Mouse (Mus musculus) adrenal gland, postnatal 25 days (tissue): ENCODE measurements around the gene Rad23a. TPM values are rescaled to one million over a fixed set of nuclear protein-coding genes. Genes with fewer than 3 reads are reported as not detected.

Source experiments
- DNase-seq: peaks from one replicate; pipeline ENCODE4 v3.0.0; 2021; ENCODE audit warnings: mixed read lengths
- microRNA-seq, 2 experiments: library from miRNA; unstranded; fragments of <30 nt; microRNA quantifications; one replicate each; pipeline ENCODE4 v1.2.0; 2021
- total RNA-seq: library from RNA; stranded (reverse); gene quantifications from 2 replicates; pipeline ENCODE4 v1.2.3, GENCODE M21; 2021

The Rad23a gene
- total RNA-seq, 1 experiment from 2014 or later = 120 TPM

DNA sequence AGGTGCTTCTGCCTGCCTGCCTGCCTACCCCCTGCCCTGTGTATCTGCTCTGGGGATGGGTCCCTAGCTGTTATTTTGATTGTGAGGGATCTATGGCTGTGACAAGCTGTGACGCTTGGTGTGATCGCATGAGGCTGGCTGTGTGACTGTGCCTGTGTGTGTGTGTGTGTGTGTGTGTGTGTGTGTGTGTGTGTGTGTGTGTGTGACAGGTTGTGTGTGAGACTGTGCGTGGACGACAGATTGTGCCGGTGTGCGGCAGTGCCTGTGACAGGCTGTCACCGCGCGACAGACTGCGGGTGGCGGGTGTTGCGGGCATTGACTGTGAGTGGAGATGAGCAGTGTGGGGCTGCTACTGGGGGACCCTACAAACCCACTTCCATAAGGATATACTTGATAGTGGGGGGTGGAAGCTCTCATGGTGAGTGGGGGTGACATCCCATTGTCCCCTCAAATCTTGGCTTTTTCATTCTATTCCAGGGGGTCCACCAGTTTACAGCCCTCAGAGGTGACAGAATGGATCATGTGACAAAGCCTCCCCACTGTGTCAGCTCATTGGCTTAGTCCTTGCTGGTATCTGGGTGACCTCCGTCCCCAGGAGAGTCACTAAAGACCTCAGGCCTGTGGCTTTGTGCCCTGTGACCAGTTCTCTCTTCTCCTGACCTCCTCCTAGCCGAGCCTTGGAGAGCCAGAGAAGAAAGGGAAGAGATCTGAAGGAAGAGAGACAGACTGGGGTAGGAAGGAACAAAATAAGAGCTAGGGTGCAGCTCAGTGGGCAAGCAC lies 52.8 kb downstream of the Rad23a start:
- no peak for DNase-seq

- no peak for DNase-seq
Observed at GRCm38 (mm10) chr8:84786801-84787467, 53.5 kb downstream of the Rad23a start.

GRCm38 (mm10) chr8:84785756-84786677 lies 54.4 kb downstream of the Rad23a start:
- peak; percentile 37 for DNase-seq

DNA sequence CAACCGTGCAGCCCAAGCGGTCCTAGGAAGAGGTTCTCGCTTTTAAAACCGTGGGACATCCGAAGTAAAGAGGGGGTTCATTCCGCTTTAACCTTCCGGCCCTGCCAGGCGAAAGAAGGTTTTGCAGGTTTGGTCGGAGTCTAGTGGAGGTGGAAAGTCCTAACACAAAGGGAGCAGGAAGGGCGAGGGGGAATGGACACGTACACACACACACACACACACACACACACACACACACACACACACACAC lies 55.0 kb downstream of the Rad23a start:
- DNase-seq = no peak

GRCm38 (mm10) chr8:84784681-84785505 lies 55.6 kb downstream of the Rad23a start:
- DNase-seq = no peak

Small RNA genes lying within 50 kb of the gene (microRNA-seq; reads per million reads assigned to microRNA genes)
- 1.8 to 3.4 reads per million in 2 experiments for gene Mir7069

Other genes with a start within 250 kb of the Rad23a start
- gene Ier2, start 177.8 kb downstream of the Rad23a start, total RNA-seq = 19.6 and 22.3 TPM in 2 replicates
- gene Trmt1, start 154.4 kb downstream of the Rad23a start, total RNA-seq = 75.1 and 83.9 TPM in 2 replicates
- gene Nacc1, start 152.8 kb downstream of the Rad23a start, total RNA-seq = 73.9 and 76.0 TPM in 2 replicates
- gene Lyl1, start 139.2 kb downstream of the Rad23a start, total RNA-seq = 3.1 and 3.8 TPM in 2 replicates
- not detected in 2 replicates for gene G430095P16Rik, start 117.7 kb downstream of the Rad23a start, total RNA-seq
- 87.7 and 111 TPM in 2 replicates for gene Nfix, start 40.3 kb downstream of the Rad23a start, total RNA-seq
- gene Dand5, start 17.8 kb downstream of the Rad23a start, total RNA-seq = 11.2 and 11.6 TPM in 2 replicates
- gene Gadd45gip1, start 9.1 kb downstream of the Rad23a start, total RNA-seq = 55.1 and 59.9 TPM in 2 replicates
- 489 and 566 TPM in 2 replicates for gene Calr, start 6.3 kb upstream of the Rad23a start, total RNA-seq
- gene Farsa, start 16.3 kb upstream of the Rad23a start, total RNA-seq = 62.3 and 67.2 TPM in 2 replicates
- 10.6 and 13.9 TPM in 2 replicates for gene Syce2, start 31.4 kb upstream of the Rad23a start, total RNA-seq
- 47.7 and 59.5 TPM in 2 replicates for gene Gcdh, start 53.3 kb upstream of the Rad23a start, total RNA-seq
- gene Klf1, start 61.3 kb upstream of the Rad23a start, total RNA-seq = 0.27 TPM in 1 of 2 replicates, not detected in the other
- gene Dnase2a, start 67.9 kb upstream of the Rad23a start, total RNA-seq = 13.6 and 14.6 TPM in 2 replicates
- 1.3 and 3.0 TPM in 2 replicates for gene Mast1, start 96.7 kb upstream of the Rad23a start, total RNA-seq
- not detected in 2 replicates for gene Rtbdn, start 106.3 kb upstream of the Rad23a start, total RNA-seq
- gene Gm49661, start 128.8 kb upstream of the Rad23a start, total RNA-seq = 4.4 TPM in 1 of 2 replicates, not detected in the other
- gene Prdx2, start 128.9 kb upstream of the Rad23a start, total RNA-seq = 496 and 624 TPM in 2 replicates
- gene Rnaseh2a, start 129.1 kb upstream of the Rad23a start, total RNA-seq = 101 and 159 TPM in 2 replicates
- 32.8 and 33.2 TPM in 2 replicates for gene Junb, start 138.1 kb upstream of the Rad23a start, total RNA-seq
- 7.7 and 10.8 TPM in 2 replicates for gene Hook2, start 149.9 kb upstream of the Rad23a start, total RNA-seq
- not detected in 2 replicates for gene Best2, start 173.9 kb upstream of the Rad23a start, total RNA-seq
- gene Asna1, start 184.6 kb upstream of the Rad23a start, total RNA-seq = 95.0 and 105 TPM in 2 replicates
- 152 and 164 TPM in 2 replicates for gene Trir, start 186.2 kb upstream of the Rad23a start, total RNA-seq
- 71.1 and 78.3 TPM in 2 replicates for gene Tnpo2, start 196.2 kb upstream of the Rad23a start, total RNA-seq
- gene Fbxw9, start 219.4 kb upstream of the Rad23a start, total RNA-seq = 17.7 and 21.7 TPM in 2 replicates
- gene Gm5741, start 227.3 kb upstream of the Rad23a start, total RNA-seq = not detected in 2 replicates
- 25.8 and 36.9 TPM in 2 replicates for gene Dhps, start 231.1 kb upstream of the Rad23a start, total RNA-seq
- gene Wdr83os, start 240.1 kb upstream of the Rad23a start, total RNA-seq = 86.5 and 108 TPM in 2 replicates
- gene Wdr83, start 240.6 kb upstream of the Rad23a start, total RNA-seq = 22.7 and 29.2 TPM in 2 replicates
- gene Man2b1, start 242.6 kb upstream of the Rad23a start, total RNA-seq = 54.3 and 58.5 TPM in 2 replicates